Mouse (Mus musculus) heart, postnatal 10 days (tissue): ENCODE measurements around the gene Pias4. TPM values are rescaled to one million over a fixed set of nuclear protein-coding genes. Genes with fewer than 3 reads are reported as not detected.
A peak's percentile ranks its signal among the peaks of the same experiment; 100 is the strongest.
"Not testable (repeated sequence)": the region's sequence is repeated elsewhere in the genome, so short reads cannot be mapped to it uniquely, and the experiment has no call there.

ENCODE experiments used
- DNase-seq, 2 experiments: peaks; one replicate each; pipeline ENCODE4 v3.0.0; 2021
- intact Hi-C: fragments of 180-260 bp; cut with DNase I; formaldehyde crosslinking; loops from one replicate; pipeline ENCODE4 v1.15.1; 2025
- total RNA-seq, 2 experiments: library from RNA; stranded (reverse); gene quantifications; 2 replicates each; pipeline ENCODE4 v1.2.3; 2021

Gene Pias4
- total RNA-seq, 2 experiments from 2014 or later: 14.7 to 17.8 TPM

- intact Hi-C loops: loop anchor here (1.0 to 5.0 kb wide), 4 partner anchors 39 to 379 kb away; partner anchors contain the start of genes Plekhj1, Sf3a2 and Zbtb7a
- DNase-seq: no peak
Measured at GRCm38 (mm10) chr10:81175936-81176465, 8.3 kb upstream of the Pias4 start.

GRCm38 (mm10) chr10:81175345-81175701 is 7.6 kb upstream of the Pias4 start:
- intact Hi-C loops: loop anchor here (1.0 to 5.0 kb wide), 4 partner anchors 38 to 378 kb away; partner anchors contain the start of genes Plekhj1, Sf3a2 and Zbtb7a
- DNase-seq: not testable (repeated sequence)

GRCm38 (mm10) chr10:81174617-81175344 is 7.1 kb upstream of the Pias4 start:
- DNase-seq: peak; percentile 94 to 96
- intact Hi-C loops: loop anchor here (1.0 to 5.0 kb wide), 5 partner anchors 37 to 377 kb away; partner anchors contain the start of genes Plekhj1, Sf3a2 and Zbtb7a

DNA sequence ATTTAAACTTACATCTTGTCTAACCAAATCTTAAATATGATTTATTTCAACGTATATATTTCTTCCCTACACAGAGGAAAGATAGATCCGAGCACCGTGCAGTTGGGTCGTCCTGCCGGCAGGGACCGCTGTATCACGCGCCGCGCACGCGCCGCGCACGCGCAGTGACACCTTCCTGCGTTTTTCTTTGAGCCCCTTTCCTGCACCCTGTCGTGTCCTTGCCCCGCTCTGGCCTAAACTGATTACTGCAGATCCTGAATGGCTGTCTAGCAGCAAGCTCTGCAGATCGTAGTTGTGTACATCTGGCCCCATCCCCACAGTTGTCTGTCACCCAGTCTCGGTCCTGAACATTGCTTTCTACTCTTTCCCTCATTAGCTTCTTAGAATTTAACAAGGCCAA is 5.4 kb upstream of the Pias4 start:
- peak; percentile 84 to 89 for DNase-seq
- intact Hi-C loops: loop anchor here (5.0 kb wide), 1 partner anchor 86 kb away; no protein-coding TSS in a partner anchor

- intact Hi-C loops: not testable (repeated sequence)
- DNase-seq: peak; percentile 26 to 57
Measured at GRCm38 (mm10) chr10:81169411-81169900, 1.7 kb upstream of the Pias4 start.

DNA sequence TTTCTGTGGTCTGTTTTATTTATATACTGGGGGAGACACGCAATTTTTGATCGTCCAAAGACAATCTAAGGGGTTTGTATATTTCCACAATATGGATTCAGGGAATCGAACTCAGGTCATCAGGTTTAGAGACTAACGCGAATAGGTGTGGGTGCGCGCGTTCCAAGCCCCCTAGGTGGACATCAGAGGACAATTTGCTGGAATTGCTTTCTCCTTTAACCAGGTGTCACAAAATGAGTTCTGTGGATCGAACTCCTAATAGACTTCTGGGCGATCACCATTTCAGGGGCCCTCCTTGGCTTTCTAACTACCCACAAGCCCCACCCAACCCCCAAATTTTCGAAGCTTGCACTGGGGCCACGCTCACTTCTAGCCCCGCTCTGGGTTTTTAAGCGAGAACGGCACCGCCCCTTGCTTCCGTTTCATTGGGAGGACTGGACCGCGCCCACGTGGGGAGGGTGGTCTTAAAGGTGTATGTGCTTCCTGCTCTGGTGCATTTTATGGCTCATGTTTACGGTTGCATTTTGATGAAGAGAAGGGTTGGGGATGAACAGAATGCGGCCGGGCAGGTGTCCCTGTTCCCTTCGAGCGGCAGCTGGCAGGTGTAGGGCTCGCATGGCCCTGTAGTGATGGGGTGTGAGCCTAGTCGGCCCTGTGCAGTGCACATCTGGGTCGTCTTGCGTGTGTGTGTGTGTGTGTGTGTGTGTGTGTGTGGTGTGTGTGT is 960 bp upstream of the Pias4 start:
- intact Hi-C loops: no loop called here
- peak; percentile 88 to 90 for DNase-seq

DNA sequence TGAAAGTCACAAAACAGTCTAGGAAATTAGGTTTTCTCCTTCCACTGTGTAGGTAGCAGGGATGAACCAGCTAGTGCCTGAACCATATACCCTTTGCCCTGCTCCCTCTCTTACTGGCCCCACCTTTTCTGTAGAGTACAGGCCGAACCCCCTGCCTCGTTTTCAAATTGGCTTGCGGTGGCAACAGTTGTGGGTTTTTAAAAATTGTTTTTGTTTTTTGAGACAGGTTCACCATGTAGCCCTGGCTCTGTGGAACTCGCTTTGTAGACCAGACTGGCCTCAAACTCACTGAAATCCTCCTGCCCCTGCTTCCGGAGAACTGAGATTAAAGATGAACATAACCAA is 336 bp upstream of the Pias4 start:
- intact Hi-C loops: no loop called here
- DNase-seq: no peak

- no peak for DNase-seq
- intact Hi-C loops: no loop called here
Measured at GRCm38 (mm10) chr10:81165118-81165517, 2.6 kb downstream of the Pias4 start.

GRCm38 (mm10) chr10:81162318-81162652 is 5.4 kb downstream of the Pias4 start:
- intact Hi-C loops: no loop called here
- DNase-seq: no peak

GRCm38 (mm10) chr10:81161602-81162317 is 6.0 kb downstream of the Pias4 start:
- intact Hi-C loops: no loop called here
- DNase-seq: peak in 1 of 2 experiments; percentile 34

DNA sequence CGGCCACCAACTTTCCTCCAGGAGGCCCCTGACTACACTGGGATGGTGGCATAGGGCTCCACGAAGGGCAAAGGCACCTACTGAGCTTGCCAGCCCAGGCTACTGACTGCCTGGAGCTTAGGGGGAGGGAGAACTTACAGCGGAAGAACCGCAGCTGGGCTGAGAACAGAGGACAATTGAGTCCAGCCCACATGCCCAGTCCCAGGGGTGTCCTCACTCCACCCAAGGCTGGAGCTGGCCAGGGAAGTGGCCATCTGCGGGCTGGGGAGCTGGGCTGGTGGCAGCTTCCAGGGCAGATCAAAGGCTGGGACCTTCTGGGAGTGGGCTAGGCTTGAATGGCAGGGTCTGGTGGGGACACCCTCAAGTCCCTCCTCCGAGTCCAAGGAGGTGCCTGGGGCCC is 13.0 kb downstream of the Pias4 start:
- intact Hi-C loops: no loop called here
- DNase-seq: peak in 1 of 2 experiments; percentile 21

- no peak for DNase-seq
- intact Hi-C loops: no loop called here
Measured at GRCm38 (mm10) chr10:81154313-81154712, 13.4 kb downstream of the Pias4 start.

- DNase-seq: no peak
- intact Hi-C loops: no loop called here
Measured at GRCm38 (mm10) chr10:81152609-81153008, 15.1 kb downstream of the Pias4 start.

GRCm38 (mm10) chr10:81151261-81151660 is 16.5 kb downstream of the Pias4 start:
- intact Hi-C loops: no loop called here
- DNase-seq: no peak

- DNase-seq: no peak
- intact Hi-C loops: no loop called here
Measured at GRCm38 (mm10) chr10:81146296-81146695, 21.4 kb downstream of the Pias4 start.

DNA sequence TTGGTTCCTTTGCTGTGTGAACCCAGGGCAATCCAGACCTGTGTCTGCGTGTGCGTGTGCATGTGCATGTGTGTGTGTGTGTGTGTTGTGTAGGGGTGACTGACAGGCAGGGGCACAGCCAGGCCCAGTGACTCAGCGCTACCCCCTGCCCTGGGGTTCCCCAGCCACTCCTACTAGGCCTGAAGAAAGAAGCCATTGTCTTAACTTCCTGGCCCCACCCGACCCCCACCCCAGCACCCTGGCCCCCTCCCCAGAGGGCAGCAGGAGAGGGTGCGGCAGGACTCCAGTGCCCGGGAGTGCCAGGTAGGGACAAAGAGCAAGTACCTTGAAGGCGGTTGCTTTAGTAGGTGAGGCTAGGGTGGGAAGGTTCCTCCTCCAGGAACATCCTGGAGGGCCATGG is 21.9 kb downstream of the Pias4 start:
- intact Hi-C loops: no loop called here
- DNase-seq: no peak

DNA sequence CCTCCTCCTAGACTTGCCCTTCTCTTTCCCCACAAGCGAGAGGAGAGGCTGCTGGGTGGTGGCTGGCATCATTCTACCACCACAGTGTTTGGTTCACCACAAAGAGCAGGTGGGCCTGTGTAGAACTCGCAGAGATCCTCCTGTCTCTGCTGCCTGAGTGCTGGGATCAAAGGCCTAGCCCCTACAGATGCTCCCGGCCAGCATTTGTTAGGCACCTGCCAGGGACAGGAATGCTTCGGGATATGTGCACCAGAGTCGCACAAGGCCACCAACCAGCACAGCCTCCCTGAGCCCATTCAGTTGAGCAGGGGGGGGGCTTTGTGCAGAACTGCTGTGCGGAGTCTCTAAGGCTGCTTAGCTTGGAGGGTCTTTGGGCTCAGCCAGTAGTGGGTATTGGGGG is 22.4 kb downstream of the Pias4 start:
- DNase-seq: no peak
- intact Hi-C loops: no loop called here

DNA sequence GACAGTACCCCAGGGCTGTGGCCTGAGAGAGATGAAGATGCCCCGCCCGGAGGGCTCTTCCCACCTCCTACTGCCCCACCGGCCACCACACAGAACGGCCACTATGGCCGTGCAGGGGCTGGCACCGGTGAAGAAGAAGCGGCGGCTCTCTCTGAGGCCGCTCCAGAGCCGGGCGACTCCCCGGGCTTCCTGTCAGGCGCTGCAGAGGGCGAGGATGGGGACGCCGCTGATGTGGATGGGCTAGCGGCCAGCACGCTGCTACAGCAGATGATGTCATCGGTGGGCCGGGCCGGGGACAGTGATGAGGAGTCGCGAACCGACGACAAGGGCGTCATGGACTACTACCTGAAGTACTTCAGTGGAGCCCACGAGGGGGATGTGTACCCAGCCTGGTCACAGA is 23.1 kb downstream of the Pias4 start:
- DNase-seq: peak in 1 of 2 experiments; percentile 68
- intact Hi-C loops: no loop called here

DNA sequence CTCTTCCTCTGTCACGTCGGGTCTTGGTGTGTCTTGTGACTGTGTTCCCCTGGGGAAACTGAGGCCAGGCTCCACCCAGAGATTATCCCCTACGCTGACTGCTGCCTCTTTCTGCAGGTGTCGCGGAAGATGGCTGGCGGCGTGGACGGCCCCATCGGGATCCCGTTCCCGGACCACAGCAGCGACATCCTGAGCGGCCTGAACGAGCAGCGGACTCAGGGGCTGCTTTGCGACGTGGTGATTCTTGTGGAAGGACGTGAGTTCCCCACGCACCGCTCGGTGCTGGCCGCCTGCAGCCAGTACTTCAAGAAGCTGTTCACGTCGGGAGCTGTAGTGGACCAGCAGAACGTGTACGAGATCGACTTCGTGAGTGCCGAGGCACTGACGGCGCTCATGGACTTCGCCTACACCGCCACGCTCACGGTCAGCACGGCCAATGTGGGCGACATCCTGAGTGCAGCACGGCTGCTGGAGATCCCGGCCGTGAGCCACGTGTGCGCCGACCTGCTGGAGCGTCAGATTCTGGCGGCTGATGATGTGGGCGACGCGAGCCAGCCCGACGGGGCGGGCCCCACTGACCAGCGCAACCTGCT is 23.8 kb downstream of the Pias4 start:
- DNase-seq: no peak
- intact Hi-C loops: no loop called here

- no peak for DNase-seq
Measured at GRCm38 (mm10) chr10:81143157-81143633, 24.5 kb downstream of the Pias4 start.

More at GRCm38 (mm10) chr10:81143157-81143633, 24.5 kb downstream of the Pias4 start:
- intact Hi-C loops: no loop called here
